Mouse (Mus musculus): ENCODE results near the gene Sord.

GRCm38 (mm10) chr2:122301921-122302573, 67.5 kb downstream of the Sord start:
- TF ChIP-seq POLR2A (IDR thresholded peaks at IDR 0.05; ENCODE audit: extremely low read depth, insufficient read depth, low read length) (no peak), CTCF (IDR thresholded peaks at IDR 0.05; ENCODE audit: low read depth, low read length) (no peak)

All from liver, adult 2 months (tissue).